Mouse (Mus musculus) retina, embryonic 14.5 days (tissue): ENCODE measurements around the gene Cst7.

Experiments used
- DNase-seq: peaks from one replicate; pipeline ENCODE4 v3.0.0-alpha.2; 2015; ENCODE audit warnings: low spot score

The Cst7 gene

GRCm38 (mm10) chr2:150627140-150627539 is 56.9 kb downstream of the Cst7 start:
- no peak for DNase-seq
